Comparison of ENCODE assay signal across 8 mouse cellular contexts in the genomic region with DNA sequence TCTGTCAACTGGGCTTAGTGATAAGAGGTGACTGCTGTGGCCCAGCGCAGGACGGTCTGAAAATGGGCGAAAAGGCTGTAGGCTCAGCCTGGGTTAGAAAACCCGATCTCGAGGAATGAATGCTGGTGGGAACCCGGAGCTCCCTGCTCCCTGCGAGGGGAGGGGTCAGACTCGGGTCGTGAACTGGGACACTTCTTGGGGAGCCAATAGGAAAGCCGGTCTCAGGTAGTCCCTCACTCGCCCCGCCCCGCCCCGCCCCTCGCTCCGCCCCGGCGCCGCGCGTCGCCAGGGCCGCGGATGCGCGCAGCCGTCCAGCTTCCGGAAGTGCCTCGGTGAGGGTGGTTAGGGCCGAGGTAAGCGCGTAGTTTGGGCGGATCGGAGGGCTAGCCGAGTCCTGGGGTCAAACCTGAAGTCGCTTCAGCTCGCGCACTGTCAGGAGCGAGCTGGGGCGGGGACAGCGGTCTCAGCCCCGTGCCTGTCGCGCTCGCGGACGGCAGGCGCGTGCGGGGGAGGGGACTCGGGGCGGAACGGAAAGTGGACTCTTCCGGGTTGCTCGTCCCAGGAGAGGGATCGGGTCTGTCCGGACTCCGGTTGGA. TPM values are rescaled to one million over a fixed set of nuclear protein-coding genes. Genes with fewer than 3 reads are reported as not detected.
DNase-seq lines count a peak whose midpoint lies in the region; ATAC-seq and TF ChIP-seq lines count a peak whose summit lies in the region.

Gene Zkscan6, plus strand, starts transcription at position 267 of the 596 bp plus-strand sequence.

- ATAC-seq in Patski: peak; percentile 97
- peak; percentile 97 for ATAC-seq in hindbrain, embryonic 15.5 days (ENCODE audit: low FRiP score, low read depth)

- peak within 1 kb of the TSS; percentile 72 for H3K9ac ChIP-seq in hindbrain, embryonic 15.5 days

- peak; percentile 22 for DNase-seq in Patski (ENCODE audit: low read depth, low spot score)
- peak; percentile 90 to 92 for DNase-seq in cerebellum, postnatal 14 days
- peak; percentile 51 to 70 for DNase-seq in frontal cortex, postnatal 25 days (ENCODE audit: low spot score in 2 of 2)
- peak; percentile 77 for DNase-seq in left cerebral cortex, adult 11 months (ENCODE audit: low spot score)
- peak; percentile 89 to 91 for DNase-seq in lung, postnatal 4 days
- peak; percentile 86 for DNase-seq in retina, postnatal 7 days (ENCODE audit: low read depth, low spot score)
- DNase-seq in urinary bladder, adult 2 months (ENCODE audit: low spot score): peak; percentile 74

- no peaks in the 10 kb centered on the region for H3K27me3 ChIP-seq in Patski
- no peaks in the 10 kb centered on the region for H3K27me3 ChIP-seq in hindbrain, embryonic 15.5 days

- H3K36me3 ChIP-seq in hindbrain, embryonic 15.5 days: no peaks in the 10 kb centered on the region

- no peak for TF ChIP-seq CTCF in Patski (IDR thresholded peaks at IDR 0.05)

- no peaks in the 10 kb centered on the region for H3K9me3 ChIP-seq in hindbrain, embryonic 15.5 days

- under 1% methylated on average over 58 of the region's 58 CpGs for WGBS in hindbrain, embryonic 15.5 days

- CTCF ChIA-PET in Patski (lab: Charles Lee): interaction anchor here (1.1 to 2.5 kb wide), 3 partner anchors 12 to 18 kb away, joined by 4 to 14 read pairs (median 5); partner anchors contain the start of gene Map2k4

- H3K4me2 ChIP-seq in hindbrain, embryonic 15.5 days: peak within 1 kb of the TSS; percentile 77

- peaks cover 22% of the 10 kb centered on the region for H3K4me1 ChIP-seq in hindbrain, embryonic 15.5 days (replicated peaks)

- POLR2A ChIA-PET in Patski (lab: Charles Lee): interaction anchor here (1.3 to 2.6 kb wide), 2 partner anchors 18 to 26 kb away, joined by 3 to 8 read pairs; partner anchors contain the start of gene Map2k4

- in situ Hi-C loops in Patski (cut with MboI; ENCODE audit: low pct_unique_long_range_greater_than_20kb): no loop called here

- peak within 1 kb of the TSS; percentile 83 for H3K4me3 ChIP-seq in hindbrain, embryonic 15.5 days

- peak within 1 kb of the TSS; percentile 79 for H3K27ac ChIP-seq in hindbrain, embryonic 15.5 days (replicated peaks)

RNA-seq across cellular contexts. Expression of gene Zkscan6, which starts in this region (rescaled TPM):
- 10.4 TPM for polyA plus RNA-seq in Patski (2021)
- polyA plus RNA-seq in hindbrain, embryonic 15.5 days (2015; fragmentation: Nextera tagmentation; extraction: Ambion mirVana): 17.3 and 19.9 TPM in 2 replicates
- 9.6 and 9.7 TPM in 2 replicates for polyA plus RNA-seq in urinary bladder, adult 2 months (2012; rRNA removed)

Comparison
In these comparisons a context has a peak if more than half of its experiments do, and no peak if none do; other contexts are left out.
1. Peak in every context shown above with its lines: DNase-seq, ATAC-seq, H3K4me3 ChIP-seq and H3K27ac ChIP-seq.
2. DNase-seq: peak in every context shown above with its lines; median percentile 91 in cerebellum, postnatal 14 days; 90 in lung, postnatal 4 days; 86 in retina, postnatal 7 days; 77 in left cerebral cortex, adult 11 months; 74 in urinary bladder, adult 2 months; 60 in frontal cortex, postnatal 25 days; 22 in Patski.